Mouse (Mus musculus): ENCODE measurements around the gene Tspan5. TPM values are rescaled to one million over a fixed set of nuclear protein-coding genes. Genes with fewer than 3 reads are reported as not detected.

The Tspan5 gene
- polyA plus RNA-seq, 1 experiment from 2014 or later: 12.5 TPM

DNA sequence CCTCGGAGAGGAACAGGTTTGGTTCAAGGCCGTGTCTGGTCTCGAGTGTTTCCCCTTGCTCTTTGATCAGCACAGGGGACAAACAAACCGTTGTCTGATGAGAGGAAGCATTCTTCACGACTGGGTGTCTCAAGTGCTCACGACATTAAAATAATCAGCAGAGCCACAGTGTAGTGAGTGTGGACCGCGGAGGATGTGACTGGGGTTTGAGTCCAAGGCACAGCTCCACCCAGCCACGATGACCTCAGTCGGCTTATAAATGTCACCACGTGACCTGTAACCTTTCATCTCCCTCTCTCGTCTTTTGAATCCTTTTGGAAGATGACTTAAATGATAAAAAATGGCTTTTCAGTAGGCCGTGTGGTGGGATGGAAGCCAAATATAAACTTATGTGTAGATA is 126.4 kb downstream of the Tspan5 start:
- Histone ChIP-seq H3K27ac (ENCODE audit: low read depth, low read length) (no peak overlapping the region), H3K27me3 (replicated peaks; ENCODE audit: control insufficient read depth, insufficient read depth, low read length) (no peaks in the 10 kb centered on the region), H3K4me3 (ENCODE audit: low read depth, low read length) (no peak overlapping the region), H3K9me3 (ENCODE audit: control insufficient read depth, low read length) (no peaks in the 10 kb centered on the region), H3K36me3 (ENCODE audit: control insufficient read depth, insufficient read depth, low read length) (no peaks in the 10 kb centered on the region), H3K9ac (ENCODE audit: low read depth, low read length) (no peak overlapping the region), H3K4me2 (no peak overlapping the region), H3K4me1 (replicated peaks; ENCODE audit: control insufficient read depth, insufficient read depth, low read length) (no peaks in the 10 kb centered on the region)
- ATAC-seq (replicated peaks; ENCODE audit: low FRiP score): no peak
- DNase-seq (ENCODE audit: low spot score): no peak
- WGBS: 82% methylated on average over 13 of the region's 13 CpGs

DNA sequence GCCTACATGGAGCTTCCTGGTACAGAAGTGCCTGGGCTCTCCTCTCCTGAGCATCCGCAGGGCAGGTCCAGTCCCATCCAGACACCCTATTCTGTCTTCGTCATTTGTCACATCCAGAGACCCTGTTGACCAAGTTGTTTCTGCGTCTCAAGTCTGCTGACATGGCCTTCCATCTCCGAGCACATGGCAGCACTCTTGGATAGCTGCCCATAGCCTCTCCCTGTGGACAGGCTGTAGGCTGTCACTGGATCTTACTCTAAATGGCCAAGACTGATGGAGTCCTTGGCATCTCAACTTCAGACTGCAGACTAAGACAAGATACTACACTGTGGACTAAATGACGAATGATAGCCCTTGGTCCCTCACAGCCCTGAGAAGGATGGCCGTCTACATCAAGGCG is 133.3 kb downstream of the Tspan5 start:
- H3K9me3 ChIP-seq (ENCODE audit: control insufficient read depth, low read length): no peaks in the 10 kb centered on the region
- H3K27ac ChIP-seq (ENCODE audit: low read depth, low read length): no peak overlapping the region
- no peak overlapping the region for H3K4me3 ChIP-seq (ENCODE audit: low read depth, low read length)
- no peaks in the 10 kb centered on the region for H3K4me1 ChIP-seq (replicated peaks; ENCODE audit: control insufficient read depth, insufficient read depth, low read length)
- H3K36me3 ChIP-seq (ENCODE audit: control insufficient read depth, insufficient read depth, low read length): no peaks in the 10 kb centered on the region
- no peak for ATAC-seq (replicated peaks; ENCODE audit: low FRiP score)
- H3K27me3 ChIP-seq (replicated peaks; ENCODE audit: control insufficient read depth, insufficient read depth, low read length): no peaks in the 10 kb centered on the region
- 83% methylated on average over 7 of the region's 7 CpGs for WGBS
- DNase-seq (ENCODE audit: low spot score): no peak
- H3K4me2 ChIP-seq: no peak overlapping the region
- no peak overlapping the region for H3K9ac ChIP-seq (ENCODE audit: low read depth, low read length)

DNA sequence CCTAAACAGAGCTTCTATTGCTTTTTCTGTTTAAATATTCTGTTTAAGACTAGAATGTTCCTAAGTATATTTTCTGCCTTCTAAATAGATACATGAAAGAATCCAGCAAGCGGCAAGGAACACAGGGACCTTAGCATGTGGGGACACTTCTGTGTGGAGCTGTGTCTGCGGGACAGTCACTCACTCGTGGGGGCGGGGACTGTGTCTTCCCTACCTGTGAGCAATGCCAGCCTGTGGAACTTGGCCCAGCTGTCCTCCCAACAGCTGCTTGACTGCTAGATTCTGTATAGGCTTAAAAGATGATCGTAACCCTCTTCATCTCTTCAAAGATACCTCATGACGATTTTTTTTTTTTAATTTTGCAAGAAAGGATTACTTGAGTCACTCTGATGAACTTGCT is 133.9 kb downstream of the Tspan5 start:
- Histone ChIP-seq H3K4me1 (replicated peaks; ENCODE audit: control insufficient read depth, insufficient read depth, low read length) (no peaks in the 10 kb centered on the region), H3K4me2 (no peak overlapping the region), H3K36me3 (ENCODE audit: control insufficient read depth, insufficient read depth, low read length) (no peaks in the 10 kb centered on the region), H3K9me3 (ENCODE audit: control insufficient read depth, low read length) (no peaks in the 10 kb centered on the region), H3K27me3 (replicated peaks; ENCODE audit: control insufficient read depth, insufficient read depth, low read length) (no peaks in the 10 kb centered on the region), H3K9ac (ENCODE audit: low read depth, low read length) (no peak overlapping the region), H3K27ac (ENCODE audit: low read depth, low read length) (no peak overlapping the region), H3K4me3 (ENCODE audit: low read depth, low read length) (no peak overlapping the region)
- 86% methylated on average over 6 of the region's 6 CpGs for WGBS
- DNase-seq (ENCODE audit: low spot score) (no peak), ATAC-seq (replicated peaks; ENCODE audit: low FRiP score) (no peak)

DNA sequence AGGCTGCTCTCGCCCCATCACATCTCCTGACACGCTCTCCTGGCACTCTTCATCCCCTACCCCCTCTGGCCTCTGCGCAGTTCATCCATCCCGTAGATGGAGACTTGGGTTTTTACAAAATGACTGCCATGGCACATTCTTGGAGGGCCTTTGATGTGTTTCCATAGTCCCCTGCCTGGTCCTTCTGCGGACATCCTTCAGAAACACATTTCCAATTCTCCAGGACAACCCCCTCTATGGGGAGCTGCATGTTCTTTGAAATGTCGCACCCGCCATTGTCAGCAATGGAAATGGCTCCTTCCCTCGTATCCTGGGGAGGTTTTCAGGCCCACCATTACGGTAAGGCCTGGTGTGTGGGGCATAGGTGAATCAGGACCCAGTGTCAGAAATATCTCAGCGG is 134.4 kb downstream of the Tspan5 start:
- Histone ChIP-seq H3K9ac (ENCODE audit: low read depth, low read length) (no peak overlapping the region), H3K27ac (ENCODE audit: low read depth, low read length) (no peak overlapping the region), H3K4me1 (replicated peaks; ENCODE audit: control insufficient read depth, insufficient read depth, low read length) (no peaks in the 10 kb centered on the region), H3K4me3 (ENCODE audit: low read depth, low read length) (no peak overlapping the region), H3K36me3 (ENCODE audit: control insufficient read depth, insufficient read depth, low read length) (no peaks in the 10 kb centered on the region), H3K4me2 (no peak overlapping the region), H3K9me3 (ENCODE audit: control insufficient read depth, low read length) (no peaks in the 10 kb centered on the region), H3K27me3 (replicated peaks; ENCODE audit: control insufficient read depth, insufficient read depth, low read length) (no peaks in the 10 kb centered on the region)
- ATAC-seq (replicated peaks; ENCODE audit: low FRiP score) (no peak), DNase-seq (ENCODE audit: low spot score) (no peak)
- WGBS: 87% methylated on average over 10 of the region's 10 CpGs

DNA sequence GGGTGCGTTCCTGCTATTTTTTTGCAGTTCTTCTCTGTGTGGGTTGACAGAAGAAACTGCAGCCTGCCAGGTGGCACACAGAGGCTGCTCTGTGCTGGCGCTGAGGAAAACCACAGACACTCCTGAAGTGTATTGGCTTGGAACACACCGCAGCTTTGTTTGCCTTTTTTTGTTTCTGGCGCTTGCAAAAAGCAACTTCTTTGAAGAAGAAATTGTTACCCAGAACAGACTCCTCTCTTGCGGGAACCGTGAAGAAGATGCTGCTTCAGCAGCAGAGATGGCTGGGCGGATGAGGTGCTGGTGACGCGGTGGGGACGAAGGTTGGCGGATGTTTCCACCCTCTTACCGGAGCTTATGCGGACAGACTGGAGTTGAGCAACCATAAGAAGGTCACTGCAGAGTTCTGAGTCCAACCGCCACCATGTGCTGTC is 135.0 kb downstream of the Tspan5 start:
- Histone ChIP-seq H3K36me3 (ENCODE audit: control insufficient read depth, insufficient read depth, low read length) (no peaks in the 10 kb centered on the region), H3K4me3 (ENCODE audit: low read depth, low read length) (no peak overlapping the region), H3K9ac (ENCODE audit: low read depth, low read length) (no peak overlapping the region), H3K27ac (ENCODE audit: low read depth, low read length) (peak overlapping the region; percentile 45; the same call in 1 of the 2 replicates), H3K27me3 (replicated peaks; ENCODE audit: control insufficient read depth, insufficient read depth, low read length) (no peaks in the 10 kb centered on the region), H3K9me3 (ENCODE audit: control insufficient read depth, low read length) (no peaks in the 10 kb centered on the region), H3K4me1 (replicated peaks; ENCODE audit: control insufficient read depth, insufficient read depth, low read length) (no peaks in the 10 kb centered on the region), H3K4me2 (no peak overlapping the region)
- ATAC-seq (replicated peaks; ENCODE audit: low FRiP score): no peak
- 86% methylated on average over 14 of the region's 14 CpGs for WGBS
- DNase-seq (ENCODE audit: low spot score): no peak

DNA sequence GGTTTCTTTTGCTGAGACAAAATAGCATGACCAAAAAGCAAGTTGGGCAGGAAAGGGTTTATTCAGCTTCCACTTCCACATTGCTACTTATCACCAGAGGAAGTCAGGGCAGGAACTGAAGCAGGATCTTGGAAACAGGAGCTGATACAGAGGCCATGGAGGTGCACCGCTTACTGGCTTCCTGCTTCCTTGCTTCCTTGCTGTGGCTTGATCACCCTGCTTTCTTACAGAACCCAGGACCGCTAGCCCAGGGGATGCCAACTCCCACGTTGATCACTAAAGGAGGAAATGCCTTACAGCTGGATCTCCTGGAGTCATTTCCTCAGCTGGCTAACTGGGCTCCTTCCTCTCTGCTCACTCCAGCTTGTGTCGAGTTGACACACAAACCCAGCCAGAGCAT is 135.7 kb downstream of the Tspan5 start:
- Histone ChIP-seq H3K27me3 (replicated peaks; ENCODE audit: control insufficient read depth, insufficient read depth, low read length) (no peaks in the 10 kb centered on the region), H3K9ac (ENCODE audit: low read depth, low read length) (no peak overlapping the region), H3K27ac (ENCODE audit: low read depth, low read length) (no peak overlapping the region), H3K4me1 (replicated peaks; ENCODE audit: control insufficient read depth, insufficient read depth, low read length) (no peaks in the 10 kb centered on the region), H3K9me3 (ENCODE audit: control insufficient read depth, low read length) (no peaks in the 10 kb centered on the region), H3K4me3 (ENCODE audit: low read depth, low read length) (no peak overlapping the region), H3K36me3 (ENCODE audit: control insufficient read depth, insufficient read depth, low read length) (no peaks in the 10 kb centered on the region), H3K4me2 (no peak overlapping the region)
- WGBS: 58% methylated on average over 4 of the region's 4 CpGs
- ATAC-seq (replicated peaks; ENCODE audit: low FRiP score) (0 out of 2 replicates have a peak, but pooled peaks have one; percentile 29), DNase-seq (ENCODE audit: low spot score) (no peak)

DNA sequence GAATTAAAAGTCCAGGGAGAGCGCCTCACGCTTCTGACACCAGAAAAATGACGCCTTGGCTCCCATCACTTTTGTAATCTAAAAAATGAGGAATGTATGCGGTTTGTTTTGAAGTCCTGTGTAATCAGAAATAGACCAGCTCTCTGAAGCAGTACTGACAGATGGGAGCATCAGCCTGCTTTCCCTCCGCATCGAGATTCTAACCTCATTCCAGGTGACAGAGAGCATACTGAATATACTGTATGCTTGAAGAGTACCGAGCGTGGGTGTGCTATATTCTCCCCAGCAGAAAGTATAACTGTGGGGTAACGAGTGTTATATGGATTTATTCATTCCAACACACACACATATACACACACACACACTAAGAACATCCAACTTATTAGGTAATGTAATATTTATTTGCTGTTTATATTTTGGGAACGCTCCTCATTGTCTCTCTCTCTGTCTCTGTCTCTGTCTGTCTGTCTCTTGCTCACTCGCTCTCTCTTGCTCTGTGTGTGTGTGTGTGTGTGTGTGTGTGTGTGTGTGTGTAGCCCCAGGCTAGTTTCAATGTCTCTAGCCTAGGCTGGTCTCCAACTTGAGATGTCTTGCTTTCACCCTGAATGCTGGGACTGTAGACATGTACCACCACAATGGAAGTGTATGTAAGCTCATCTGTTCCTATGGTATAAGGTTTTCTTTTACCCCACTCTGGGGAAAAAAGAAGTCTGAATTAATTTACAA is 139.2 kb downstream of the Tspan5 start:
- H3K9ac ChIP-seq (ENCODE audit: low read depth, low read length): no peak overlapping the region
- no peak overlapping the region for H3K27ac ChIP-seq (ENCODE audit: low read depth, low read length)
- DNase-seq (ENCODE audit: low spot score): no peak
- no peaks in the 10 kb centered on the region for H3K4me1 ChIP-seq (replicated peaks; ENCODE audit: control insufficient read depth, insufficient read depth, low read length)
- 79% methylated on average over 11 of the region's 11 CpGs for WGBS
- no peaks in the 10 kb centered on the region for H3K9me3 ChIP-seq (ENCODE audit: control insufficient read depth, low read length)
- no peaks in the 10 kb centered on the region for H3K27me3 ChIP-seq (replicated peaks; ENCODE audit: control insufficient read depth, insufficient read depth, low read length)
- no peak overlapping the region for H3K4me2 ChIP-seq
- no peak overlapping the region for H3K4me3 ChIP-seq (ENCODE audit: low read depth, low read length)
- H3K36me3 ChIP-seq (ENCODE audit: control insufficient read depth, insufficient read depth, low read length): no peaks in the 10 kb centered on the region
- ATAC-seq (replicated peaks; ENCODE audit: low FRiP score): no peak

DNA sequence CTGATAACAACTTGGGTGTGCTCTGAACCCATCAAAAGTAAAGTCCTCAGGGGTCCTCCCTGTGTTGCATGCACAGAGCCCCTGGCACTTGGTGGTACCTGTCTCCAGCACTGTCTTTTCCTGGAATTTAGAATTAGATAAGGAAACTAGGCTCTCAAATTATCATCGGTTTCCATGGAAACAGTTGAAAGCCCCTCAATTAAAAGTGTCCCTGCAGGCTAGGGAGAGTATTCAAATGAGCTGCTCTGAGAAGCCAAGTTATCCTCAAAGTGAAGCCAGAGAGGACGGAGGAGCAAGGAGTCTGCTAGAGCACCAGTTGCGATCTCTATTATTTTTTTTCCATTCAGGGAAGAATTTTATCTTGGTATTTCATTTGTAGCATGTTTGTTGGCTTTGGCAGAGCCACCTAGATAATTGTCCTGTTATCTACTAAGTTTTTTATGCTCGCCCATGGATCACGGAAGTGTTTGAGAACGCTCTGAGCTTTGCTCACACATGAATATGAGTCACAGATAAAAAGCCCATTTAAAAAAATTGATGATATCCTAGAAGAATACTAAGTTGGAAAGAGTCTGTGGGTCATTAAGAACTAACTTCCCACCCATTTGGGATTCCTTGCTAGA is 139.8 kb downstream of the Tspan5 start:
- 0 out of 2 replicates have a peak, but pooled peaks have one; percentile 9 for ATAC-seq (replicated peaks; ENCODE audit: low FRiP score)
- H3K9me3 ChIP-seq (ENCODE audit: control insufficient read depth, low read length): no peaks in the 10 kb centered on the region

DNA sequence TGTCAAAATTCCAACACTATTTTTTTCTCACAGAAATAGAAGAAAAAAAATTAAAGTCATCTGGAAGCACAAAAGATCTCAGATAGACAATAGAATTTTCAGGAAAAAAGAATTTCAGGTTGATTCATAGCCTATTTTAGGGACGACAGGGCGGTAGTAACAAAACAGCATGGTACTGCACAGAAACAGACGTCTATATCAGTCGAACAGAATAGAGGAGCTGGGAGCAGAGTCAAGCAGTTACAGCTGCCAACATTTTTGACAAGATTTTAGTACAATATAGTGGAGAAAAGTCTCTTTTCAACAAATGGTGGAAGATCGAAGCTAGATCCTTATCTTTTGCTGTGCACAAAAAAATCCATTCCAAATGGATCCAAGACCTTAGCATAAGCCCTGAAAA is 144.1 kb downstream of the Tspan5 start:
- no peak overlapping the region for H3K4me3 ChIP-seq (ENCODE audit: low read depth, low read length)
- H3K4me2 ChIP-seq: no peak overlapping the region
- peaks cover 6% of the 10 kb centered on the region for H3K4me1 ChIP-seq (replicated peaks; ENCODE audit: control insufficient read depth, insufficient read depth, low read length)
- H3K9ac ChIP-seq (ENCODE audit: low read depth, low read length): no peak overlapping the region
- ATAC-seq (replicated peaks; ENCODE audit: low FRiP score) (no peak), DNase-seq (ENCODE audit: low spot score) (no peak)
- no peaks in the 10 kb centered on the region for H3K9me3 ChIP-seq (ENCODE audit: control insufficient read depth, low read length)
- no peaks in the 10 kb centered on the region for H3K36me3 ChIP-seq (ENCODE audit: control insufficient read depth, insufficient read depth, low read length)
- WGBS: 86% methylated on average over 5 of the region's 5 CpGs
- no peak overlapping the region for H3K27ac ChIP-seq (ENCODE audit: low read depth, low read length)
- no peaks in the 10 kb centered on the region for H3K27me3 ChIP-seq (replicated peaks; ENCODE audit: control insufficient read depth, insufficient read depth, low read length)

More for the DNA sequence above, 139.8 kb downstream of the Tspan5 start:
- no peak overlapping the region for H3K9ac ChIP-seq (ENCODE audit: low read depth, low read length)
- no peaks in the 10 kb centered on the region for H3K27me3 ChIP-seq (replicated peaks; ENCODE audit: control insufficient read depth, insufficient read depth, low read length)
- DNase-seq (ENCODE audit: low spot score): no peak
- H3K4me1 ChIP-seq (replicated peaks; ENCODE audit: control insufficient read depth, insufficient read depth, low read length): no peaks in the 10 kb centered on the region
- no peak overlapping the region for H3K27ac ChIP-seq (ENCODE audit: low read depth, low read length)
- WGBS: 58% methylated on average over 6 of the region's 6 CpGs
- H3K4me3 ChIP-seq (ENCODE audit: low read depth, low read length): no peak overlapping the region
- no peaks in the 10 kb centered on the region for H3K36me3 ChIP-seq (ENCODE audit: control insufficient read depth, insufficient read depth, low read length)
- no peak overlapping the region for H3K4me2 ChIP-seq

All from liver, embryonic 11.5 days (tissue).